Mouse (Mus musculus) myocyte (in vitro differentiated cells): ENCODE data around the gene Rps6ka3. TPM values are rescaled to one million over a fixed set of nuclear protein-coding genes. Genes with fewer than 3 reads are reported as not detected.

Experiments used
- H3K27me3 ChIP-seq: one replicate; pipeline ENCODE4 v1.6.1; 2011; ENCODE audit not compliant: control insufficient read depth, insufficient read depth, insufficient read length
- H3K36me3 ChIP-seq: one replicate; pipeline ENCODE4 v1.6.1; 2011; ENCODE audit not compliant: control insufficient read depth, insufficient read depth
- H3K4me2 ChIP-seq: one replicate; pipeline ENCODE4 v1.6.1; 2011; ENCODE audit warnings: low read depth, control low read depth
- H3K4me3 ChIP-seq: one replicate; pipeline ENCODE4 v1.5.1; 2011; ENCODE audit warnings: mild to moderate bottlenecking, control low read depth, moderate library complexity
- H3K79me2 ChIP-seq: one replicate; pipeline ENCODE4 v1.6.1; 2011; ENCODE audit not compliant: control insufficient read depth, insufficient read depth
- H3ac ChIP-seq: one replicate; pipeline ENCODE4 v1.6.1; 2011; ENCODE audit not compliant: control insufficient read depth, insufficient read length
- CEBPB ChIP-seq: IDR thresholded peaks from 2 replicates; pipeline ENCODE4 v1.6.1; 2011; ENCODE audit warnings: mild to moderate bottlenecking, moderate library complexity; ENCODE audit not compliant: poor library complexity, insufficient read depth, severe bottlenecking
- E2F4 ChIP-seq: IDR thresholded peaks from one replicate; pipeline ENCODE4 v1.6.1; 2011; ENCODE audit warnings: mild to moderate bottlenecking, control low read depth, moderate library complexity; ENCODE audit not compliant: insufficient read depth
- MAX ChIP-seq: IDR thresholded peaks from one replicate; pipeline ENCODE4 v1.6.1; 2011; ENCODE audit warnings: low read depth, mild to moderate bottlenecking, control low read depth
- MYOD1 ChIP-seq, 3 experiments: IDR thresholded peaks; one replicate each; pipeline ENCODE4 v1.6.1; 2011; ENCODE audit warnings: control low read depth in 2 of 3, low read depth in 2 of 3, mild to moderate bottlenecking in 2 of 3, moderate library complexity in 1 of 3; ENCODE audit not compliant: insufficient read length in 2 of 3, control insufficient read depth in 1 of 3
- MYOG ChIP-seq, 3 experiments: IDR thresholded peaks; one replicate each; pipeline ENCODE4 v1.6.1; 2011; ENCODE audit warnings: control low read depth in 2 of 3, low read depth in 2 of 3, mild to moderate bottlenecking in 2 of 3; ENCODE audit not compliant: insufficient read length in 2 of 3, control insufficient read depth in 1 of 3, insufficient read depth in 1 of 3
- POLR2A ChIP-seq: IDR thresholded peaks from one replicate; pipeline ENCODE4 v1.6.1; 2011; ENCODE audit warnings: low read depth, mild to moderate bottlenecking, control low read depth, moderate library complexity; ENCODE audit not compliant: insufficient read length
- POLR2AphosphoS2 ChIP-seq: IDR thresholded peaks from one replicate; pipeline ENCODE4 v1.6.1; 2011; ENCODE audit warnings: low read depth, control low read depth; ENCODE audit not compliant: insufficient read length
- REST ChIP-seq: IDR thresholded peaks from one replicate; pipeline ENCODE4 v1.6.1; 2011; ENCODE audit warnings: mild to moderate bottlenecking, control low read depth, moderate library complexity; ENCODE audit not compliant: insufficient read depth, insufficient read length
- SRF ChIP-seq: IDR thresholded peaks from one replicate; pipeline ENCODE4 v1.6.1; 2011; ENCODE audit warnings: low read depth; ENCODE audit not compliant: control insufficient read depth, insufficient read length
- TCF12 ChIP-seq: IDR thresholded peaks from one replicate; pipeline ENCODE4 v1.6.1; 2011; ENCODE audit warnings: mild to moderate bottlenecking, control low read depth; ENCODE audit not compliant: poor library complexity, insufficient read depth, severe bottlenecking
- TCF3 ChIP-seq: IDR thresholded peaks from one replicate; pipeline ENCODE4 v1.6.1; 2011; ENCODE audit warnings: low read depth, control low read depth; ENCODE audit not compliant: insufficient read length
- USF1 ChIP-seq: IDR thresholded peaks from one replicate; pipeline ENCODE4 v1.6.1; 2011; ENCODE audit warnings: low read depth, mild to moderate bottlenecking, control low read depth, moderate library complexity
- polyA plus RNA-seq: library from polyadenylated mRNA; unstranded; fragments of >200 nt; fragmentation: generic; extraction: Trizol; gene quantifications from one replicate; pipeline ENCODE4 v1.2.1, GENCODE M21; 2012; ENCODE audit warnings: missing spikeins

Gene Rps6ka3
- polyA plus RNA-seq, 1 experiment, result 10.0 TPM

- Histone ChIP-seq H3K36me3 (no peaks in the 10 kb centered on the region), H3K4me2 (peak within 1 kb of the TSS; percentile 62), H3K79me2 (peaks cover 40% of the 10 kb centered on the region), H3K4me3 (peak within 1 kb of the TSS; percentile 57), H3K27me3 (no peaks in the 10 kb centered on the region), H3ac (peak within 1 kb of the TSS; percentile 54)
- TF ChIP-seq MYOG (IDR thresholded peaks at IDR 0.05; ENCODE audit: control insufficient read depth in 1 of 3, insufficient read depth in 1 of 3, insufficient read length in 2 of 3, low read depth in 2 of 3) (peak in 1 of 3 experiments; percentile 33), REST (no peak), CEBPB (no peak), SRF (no peak), POLR2A (peak; percentile 98), USF1 (no peak), TCF12 (no peak), MYOD1 (IDR thresholded peaks at IDR 0.05; ENCODE audit: control insufficient read depth in 1 of 3, insufficient read length in 2 of 3, low read depth in 2 of 3) (peak in 1 of 3 experiments; percentile 23), POLR2AphosphoS2 (peak; percentile 99), E2F4 (no peak), MAX (no peak), TCF3 (no peak)
These were observed 162.0 kb downstream of the Rps6ka3 start, which contains the start of gene Eif1ax for GRCm38 (mm10) chrX:159371831-159372752. Gene Eif1ax, plus strand, starts transcription at chrX:159372178.

GRCm38 (mm10) chrX:159372753-159373144 lies 162.6 kb downstream of the Rps6ka3 start:
- Histone ChIP-seq H3K36me3 (no peaks in the 10 kb centered on the region), H3K4me2 (peak overlapping the region; percentile 62), H3K79me2 (peaks cover 40% of the 10 kb centered on the region), H3ac (peak overlapping the region; percentile 54), H3K27me3 (no peaks in the 10 kb centered on the region), H3K4me3 (peak overlapping the region; percentile 57)
- TF ChIP-seq TCF12 (no peak), POLR2A (no peak), SRF (no peak), MYOG (IDR thresholded peaks at IDR 0.05; ENCODE audit: control insufficient read depth in 1 of 3, insufficient read depth in 1 of 3, insufficient read length in 2 of 3, low read depth in 2 of 3) (no peak), POLR2AphosphoS2 (no peak), TCF3 (no peak), CEBPB (no peak), USF1 (no peak), MAX (no peak), E2F4 (no peak), REST (no peak), MYOD1 (IDR thresholded peaks at IDR 0.05; ENCODE audit: control insufficient read depth in 1 of 3, insufficient read length in 2 of 3, low read depth in 2 of 3) (no peak)

- Histone ChIP-seq H3ac (no peak overlapping the region), H3K4me2 (no peak overlapping the region), H3K36me3 (peaks cover 7% of the 10 kb centered on the region), H3K27me3 (no peaks in the 10 kb centered on the region), H3K4me3 (no peak overlapping the region), H3K79me2 (no peaks in the 10 kb centered on the region)
- no peak for TF ChIP-seq E2F4
- TF ChIP-seq USF1, result no peak
- TF ChIP-seq CEBPB, result no peak
These were observed 177.0 kb downstream of the Rps6ka3 start for GRCm38 (mm10) chrX:159387105-159387504.

- H3K4me3 ChIP-seq, result no peak overlapping the region
- H3K4me2 ChIP-seq, result no peak overlapping the region
- TF ChIP-seq USF1, result no peak
- no peak for TF ChIP-seq REST
- TF ChIP-seq POLR2AphosphoS2, result no peak
- TF ChIP-seq TCF3, result no peak
- TF ChIP-seq MYOD1 (IDR thresholded peaks at IDR 0.05; ENCODE audit: control insufficient read depth in 1 of 3, insufficient read length in 2 of 3, low read depth in 2 of 3), result no peak
- TF ChIP-seq TCF12, result no peak
- TF ChIP-seq POLR2A, result no peak
- no peak for TF ChIP-seq SRF
- no peak for TF ChIP-seq CEBPB
- TF ChIP-seq MYOG (IDR thresholded peaks at IDR 0.05; ENCODE audit: control insufficient read depth in 1 of 3, insufficient read depth in 1 of 3, insufficient read length in 2 of 3, low read depth in 2 of 3), result no peak
- TF ChIP-seq MAX, result no peak
- TF ChIP-seq E2F4, result no peak
- H3K27me3 ChIP-seq, result no peaks in the 10 kb centered on the region
- no peak overlapping the region for H3ac ChIP-seq
- no peaks in the 10 kb centered on the region for H3K79me2 ChIP-seq
- H3K36me3 ChIP-seq, result no peaks in the 10 kb centered on the region
These were observed 178.8 kb downstream of the Rps6ka3 start for GRCm38 (mm10) chrX:159388953-159389352.
